Mouse (Mus musculus) stomach, postnatal 0 days (tissue): ENCODE results near the gene Adipor2.

Source experiments
- CTCF ChIP-seq: IDR thresholded peaks from 2 replicates; pipeline ENCODE4 v1.5.1; 2016; ENCODE audit warnings: antibody characterized with exemption, low read depth, mild to moderate bottlenecking, moderate library complexity
- EP300 ChIP-seq: optimal IDR thresholded peaks from 2 replicates; pipeline ENCODE3; 2016; ENCODE audit warnings: antibody characterized with exemption

- no peak for TF ChIP-seq CTCF
- no peak for TF ChIP-seq EP300
Observed at GRCm38 (mm10) chr6:119360925-119361702, 56.4 kb downstream of the Adipor2 start.
